Comparison of ENCODE assay signal across 29 mouse cellular contexts in the genomic region with DNA sequence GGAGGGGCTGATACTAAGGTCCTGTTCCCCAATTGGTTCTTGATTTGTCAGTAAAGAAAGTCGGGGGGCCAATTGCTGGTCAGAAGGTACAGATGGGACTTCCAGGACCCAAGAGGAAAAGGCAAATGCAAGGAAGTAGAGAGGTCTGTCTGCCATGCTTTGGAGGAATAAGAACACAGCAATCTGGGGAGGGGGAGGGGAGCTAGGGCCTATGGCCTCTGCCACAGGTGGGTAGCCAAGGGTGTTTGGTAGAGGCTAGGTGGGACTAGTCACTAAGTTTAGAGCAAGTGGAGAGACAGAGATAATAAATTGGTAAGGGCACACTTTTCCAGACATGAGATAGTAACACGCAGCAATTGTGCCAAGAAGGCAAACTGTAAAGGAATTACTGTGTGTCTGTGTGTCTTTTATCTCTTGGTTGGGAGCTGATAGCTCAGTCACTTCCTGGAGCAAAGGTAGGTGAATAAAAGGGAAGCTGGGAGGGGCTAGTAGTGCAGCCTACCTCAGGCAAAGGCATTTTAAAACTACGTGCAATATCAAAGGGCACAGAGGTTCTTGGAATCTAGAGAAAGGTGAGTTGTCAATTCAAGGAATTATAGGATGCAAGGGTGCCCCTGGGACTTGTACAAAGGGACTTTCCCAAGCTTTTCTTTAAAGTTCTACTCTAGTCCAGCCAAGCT. TPM values are rescaled to one million over a fixed set of nuclear protein-coding genes. Genes with fewer than 3 reads are reported as not detected.
DNase-seq lines count a peak whose midpoint lies in the region; ATAC-seq and TF ChIP-seq lines count a peak whose summit lies in the region.
"Had no signal": no experiment of that assay in that cellular context is flagged by ENCODE, and none has a peak within 500 bp of the region (broad histone marks: within the 10 kb centered on the region; RNA-seq: fewer than 3 reads in every experiment).

No protein-coding gene starts in this region.

- no peak overlapping the region for H3K4me3 ChIP-seq in kidney, adult 2 months (ENCODE audit: insufficient read depth, low read depth, low read length)
- H3K4me3 ChIP-seq in kidney, embryonic 16.5 days (ENCODE audit: low read length): no peak overlapping the region
- no peak overlapping the region for H3K4me3 ChIP-seq in intestine, postnatal 0 days (ENCODE audit: low read depth, low read length)
- H3K4me3 ChIP-seq in stomach, embryonic 15.5 days (replicated peaks): no peak overlapping the region
- no peak overlapping the region for H3K4me3 ChIP-seq in embryonic facial prominence, embryonic 10.5 days
- H3K4me3 ChIP-seq: embryonic facial prominence, embryonic 12.5 days; embryonic facial prominence, embryonic 15.5 days; gastrocnemius, adult 2 months; heart, embryonic 12.5 days; heart, embryonic 15.5 days had no signal

- H3K9ac ChIP-seq in kidney, embryonic 16.5 days (replicated peaks; ENCODE audit: low read length): no peak overlapping the region
- H3K9ac ChIP-seq in intestine, postnatal 0 days (ENCODE audit: low read depth, low read length): no peak overlapping the region
- H3K9ac ChIP-seq in stomach, embryonic 15.5 days: no peak overlapping the region
- H3K9ac ChIP-seq: embryonic facial prominence, embryonic 12.5 days; embryonic facial prominence, embryonic 15.5 days; forebrain, postnatal 0 days; heart, embryonic 12.5 days; heart, embryonic 15.5 days; hindbrain, embryonic 14.5 days had no signal

- 69% methylated on average over 3 of the region's 3 CpGs for WGBS in kidney, adult 2 months
- WGBS in kidney, embryonic 16.5 days: 63% methylated on average over 3 of the region's 3 CpGs
- 42% methylated on average over 3 of the region's 3 CpGs for WGBS in intestine, postnatal 0 days
- WGBS in stomach, embryonic 15.5 days: 69% methylated on average over 3 of the region's 3 CpGs
- WGBS in embryonic facial prominence, embryonic 10.5 days: 83% methylated on average over 3 of the region's 3 CpGs

- TF ChIP-seq POLR2A in kidney, adult 2 months (IDR thresholded peaks at IDR 0.05; ENCODE audit: low read depth, low read length): no peak

- ATAC-seq in kidney, embryonic 16.5 days (ENCODE audit: low FRiP score, low TSS enrichment): no peak
- peak; percentile 96 for ATAC-seq in intestine, postnatal 0 days
- peak; percentile 65; the same call in 1 of the 2 replicates for ATAC-seq in stomach, embryonic 15.5 days (ENCODE audit: insufficient read depth, low FRiP score, low read depth)
- ATAC-seq in megakaryocyte, adult 5-6 weeks (ENCODE audit: poor library complexity, severe bottlenecking): no peak
- ATAC-seq: forebrain, embryonic 14.5 days; forebrain, postnatal 0 days; hindbrain, postnatal 0 days; Patski had no signal

- no peak for TF ChIP-seq CTCF in kidney, adult 2 months (conservative IDR thresholded peaks at IDR 0.05; ENCODE audit: insufficient read depth, insufficient read length, low read depth, low read length)
- TF ChIP-seq CTCF in intestine, postnatal 0 days (IDR thresholded peaks at IDR 0.05; ENCODE audit: low read depth): no peak

- peak; percentile 5 for DNase-seq in kidney, adult 2 months
- DNase-seq in yolk sac, embryonic 10.5 days (ENCODE audit: low spot score): peak; percentile 41
- no peak for DNase-seq in embryonic facial prominence, embryonic 10.5 days (ENCODE audit: low spot score)
- DNase-seq in adrenal gland, postnatal 10 days: no peak
- DNase-seq: adrenal gland, postnatal 14 days; B cell, adult 2 months; cerebellum, adult 11 months; cerebellum, adult 8-10 months; cerebellum, postnatal 10 days; forebrain, postnatal 0 days; gastrocnemius, adult 2 months; gastrocnemius, postnatal 14 days; heart, adult 18-20 months; heart, postnatal 10 days; heart, postnatal 4 days had no signal

- no peaks in the 10 kb centered on the region for H3K36me3 ChIP-seq in kidney, adult 2 months (ENCODE audit: control insufficient read depth, insufficient read depth, low read length)
- no peaks in the 10 kb centered on the region for H3K36me3 ChIP-seq in kidney, embryonic 16.5 days (ENCODE audit: insufficient read depth, low read length)
- H3K36me3 ChIP-seq in intestine, postnatal 0 days (ENCODE audit: control insufficient read depth, insufficient read depth): no peaks in the 10 kb centered on the region
- no peaks in the 10 kb centered on the region for H3K36me3 ChIP-seq in stomach, embryonic 15.5 days
- H3K36me3 ChIP-seq in embryonic facial prominence, embryonic 10.5 days (replicated peaks): no peaks in the 10 kb centered on the region
- H3K36me3 ChIP-seq: embryonic facial prominence, embryonic 12.5 days; embryonic facial prominence, embryonic 15.5 days; G1E; heart, embryonic 12.5 days; heart, embryonic 15.5 days had no signal

- no peaks in the 10 kb centered on the region for H3K9me3 ChIP-seq in kidney, embryonic 16.5 days (ENCODE audit: low read length)
- no peaks in the 10 kb centered on the region for H3K9me3 ChIP-seq in intestine, postnatal 0 days (ENCODE audit: control insufficient read depth)
- no peaks in the 10 kb centered on the region for H3K9me3 ChIP-seq in stomach, embryonic 15.5 days
- no peaks in the 10 kb centered on the region for H3K9me3 ChIP-seq in embryonic facial prominence, embryonic 10.5 days
- H3K9me3 ChIP-seq: embryonic facial prominence, embryonic 12.5 days; embryonic facial prominence, embryonic 15.5 days; G1E; heart, embryonic 12.5 days; heart, embryonic 15.5 days had no signal

- H3K27ac ChIP-seq in kidney, adult 2 months (ENCODE audit: insufficient read depth, low read depth, low read length): no peak overlapping the region
- no peak overlapping the region for H3K27ac ChIP-seq in kidney, embryonic 16.5 days (ENCODE audit: low read length)
- H3K27ac ChIP-seq in intestine, postnatal 0 days (ENCODE audit: low read depth, low read length): peak overlapping the region; percentile 83
- no peak overlapping the region for H3K27ac ChIP-seq in stomach, embryonic 15.5 days
- H3K27ac ChIP-seq in embryonic facial prominence, embryonic 10.5 days (replicated peaks): no peak overlapping the region
- H3K27ac ChIP-seq: embryonic facial prominence, embryonic 12.5 days; embryonic facial prominence, embryonic 15.5 days; gastrocnemius, adult 2 months; heart, embryonic 15.5 days; hindbrain, embryonic 14.5 days; hindbrain, postnatal 0 days had no signal

- no peak overlapping the region for H3K4me2 ChIP-seq in kidney, embryonic 16.5 days (replicated peaks; ENCODE audit: low read depth, low read length)
- no peak overlapping the region for H3K4me2 ChIP-seq in intestine, postnatal 0 days (replicated peaks; ENCODE audit: low read depth)
- H3K4me2 ChIP-seq in stomach, embryonic 15.5 days: no peak overlapping the region
- H3K4me2 ChIP-seq: embryonic facial prominence, embryonic 12.5 days; embryonic facial prominence, embryonic 15.5 days; heart, embryonic 12.5 days; heart, embryonic 15.5 days; hindbrain, embryonic 14.5 days had no signal

- H3K27me3 ChIP-seq in kidney, adult 2 months (replicated peaks; ENCODE audit: control insufficient read depth, insufficient read depth, low read length): no peaks in the 10 kb centered on the region
- H3K27me3 ChIP-seq in kidney, embryonic 16.5 days (ENCODE audit: insufficient read depth, low read length): no peaks in the 10 kb centered on the region
- H3K27me3 ChIP-seq in intestine, postnatal 0 days (replicated peaks; ENCODE audit: control insufficient read depth, insufficient read depth, low read length): no peaks in the 10 kb centered on the region
- no peaks in the 10 kb centered on the region for H3K27me3 ChIP-seq in stomach, embryonic 15.5 days (replicated peaks)
- H3K27me3 ChIP-seq in embryonic facial prominence, embryonic 10.5 days (replicated peaks; ENCODE audit: low read depth, poor library complexity, severe bottlenecking): no peaks in the 10 kb centered on the region
- H3K27me3 ChIP-seq: embryonic facial prominence, embryonic 12.5 days; embryonic facial prominence, embryonic 15.5 days; heart, embryonic 12.5 days; heart, embryonic 15.5 days; Patski had no signal

- H3K4me1 ChIP-seq in kidney, adult 2 months (ENCODE audit: control insufficient read depth, insufficient read depth, low read length): no peaks in the 10 kb centered on the region
- no peaks in the 10 kb centered on the region for H3K4me1 ChIP-seq in kidney, embryonic 16.5 days (ENCODE audit: insufficient read depth, low read length)
- no peaks in the 10 kb centered on the region; the same call in 1 of the 2 replicates for H3K4me1 ChIP-seq in intestine, postnatal 0 days (replicated peaks; ENCODE audit: control insufficient read depth, insufficient read depth, low read length)
- no peaks in the 10 kb centered on the region for H3K4me1 ChIP-seq in stomach, embryonic 15.5 days
- H3K4me1 ChIP-seq in embryonic facial prominence, embryonic 10.5 days: no peaks in the 10 kb centered on the region
- H3K4me1 ChIP-seq: embryonic facial prominence, embryonic 12.5 days; embryonic facial prominence, embryonic 15.5 days; heart, embryonic 12.5 days; heart, embryonic 15.5 days had no signal

RNA-seq across cellular contexts. Expression of a gene that starts 43.2 kb away (rescaled TPM):
- polyA plus RNA-seq in kidney, adult 2 months (2012; rRNA removed): 0.03 TPM in 1 of 2 replicates, not detected in the other
- polyA plus RNA-seq in kidney, embryonic 16.5 days (2015; fragmentation: Nextera tagmentation; extraction: Ambion mirVana): 1.4 and 1.6 TPM in 2 replicates
- polyA plus RNA-seq in intestine, postnatal 0 days (2015; fragmentation: Nextera tagmentation; extraction: Ambion mirVana): 0.85 and 0.97 TPM in 2 replicates
- 1.3 TPM in 2 replicates for polyA plus RNA-seq in stomach, embryonic 15.5 days (2015; fragmentation: Nextera tagmentation; extraction: Ambion mirVana)
- total RNA-seq in megakaryocyte, adult 5-6 weeks (2015): not detected in 2 replicates
- not detected in 2 replicates for total RNA-seq in megakaryocyte, adult 5-6 weeks (2017)
- 0.28 and 0.56 TPM in 2 replicates for polyA plus RNA-seq in embryonic facial prominence, embryonic 10.5 days (2016; fragmentation: Nextera tagmentation; extraction: Ambion mirVana)
- under 1 TPM; 0.61 to 0.81 TPM for total RNA-seq in adrenal gland, postnatal 10 days (2021)
- total RNA-seq: CH12.LX; gastrocnemius, adult 2 months; gastrocnemius, postnatal 14 days; heart, adult 18-20 months; heart, postnatal 10 days; heart, postnatal 4 days had no signal
- polyA plus RNA-seq: G1E, Patski had no signal

Comparison
In these comparisons a context has a peak if more than half of its experiments do, and no peak if none do; other contexts are left out.
1. DNase-seq: peak in kidney, adult 2 months (single experiment) and yolk sac, embryonic 10.5 days (single experiment); none in embryonic facial prominence, embryonic 10.5 days (single experiment) and adrenal gland, postnatal 10 days (single experiment).
2. ATAC-seq: peak in intestine, postnatal 0 days (single experiment) and stomach, embryonic 15.5 days (single experiment); none in kidney, embryonic 16.5 days (single experiment) and megakaryocyte, adult 5-6 weeks (single experiment).